Mouse (Mus musculus): ENCODE data around the gene Ang.

DNA sequence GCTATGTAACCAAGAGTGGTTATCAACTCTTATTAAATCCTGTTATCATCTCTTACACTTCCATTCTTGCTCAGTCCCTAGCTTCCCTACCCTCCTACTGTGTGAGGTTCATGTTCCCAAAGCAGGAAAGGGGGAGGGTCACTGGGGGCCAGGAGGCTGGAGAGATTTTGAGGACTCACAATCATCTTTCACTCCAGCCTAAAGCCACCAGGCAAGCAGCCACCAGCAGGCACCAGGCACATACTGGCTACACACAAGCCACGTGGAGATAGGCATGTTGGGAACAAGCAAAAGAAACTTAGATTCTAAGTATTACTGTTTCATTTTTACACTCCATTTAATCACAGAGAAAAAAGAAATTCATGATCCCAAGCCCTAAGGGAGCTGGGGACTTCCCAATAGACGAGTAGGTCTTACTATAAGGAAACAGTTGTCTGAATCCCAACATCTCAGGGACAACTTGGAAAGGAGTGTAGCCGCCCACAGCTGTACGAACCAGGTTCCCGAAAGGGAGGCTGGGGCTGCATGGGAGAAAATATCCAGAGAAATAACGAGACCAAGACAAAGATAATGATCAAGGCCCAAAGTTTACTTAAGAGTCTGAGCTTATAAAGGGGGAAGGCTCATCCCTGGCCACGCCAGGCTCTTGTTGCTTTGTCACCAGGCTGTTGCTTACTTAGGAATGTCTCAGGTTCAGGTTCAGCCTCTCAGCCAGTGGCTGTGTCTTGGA lies 40.3 kb downstream of the Ang start:
- TF ChIP-seq CTCF (conservative IDR thresholded peaks at IDR 0.05 in 1 of 2, IDR thresholded peaks at IDR 0.05 in 1 of 2; ENCODE audit: low read depth in 2 of 2, low read length in 2 of 2) (no peak), ETS1 (conservative IDR thresholded peaks at IDR 0.05; ENCODE audit: low read depth, low read length) (no peak), POLR2A (IDR thresholded peaks at IDR 0.05; ENCODE audit: low read depth, low read length) (no peak), NRF1 (IDR thresholded peaks at IDR 0.05; ENCODE audit: low read depth, low read length) (no peak), MAFK (IDR thresholded peaks at IDR 0.05; ENCODE audit: insufficient replicate concordance, low read length) (no peak), EP300 (IDR thresholded peaks at IDR 0.05; ENCODE audit: low read length) (no peak), MAX (IDR thresholded peaks at IDR 0.05; ENCODE audit: low read length) (no peak), E2F4 (IDR thresholded peaks at IDR 0.05; ENCODE audit: insufficient replicate concordance, low read depth, low read length) (no peak), ZKSCAN1 (IDR thresholded peaks at IDR 0.05; ENCODE audit: borderline replicate concordance, low read depth, low read length) (no peak), JUN (IDR thresholded peaks at IDR 0.05; ENCODE audit: insufficient read depth, low read depth, low read length) (no peak), ZC3H11A (IDR thresholded peaks at IDR 0.05; ENCODE audit: low read depth, low read length) (no peak)

All from CH12.LX (cell line).